Mouse (Mus musculus): ENCODE measurements around the gene Bmp7. TPM values are rescaled to one million over a fixed set of nuclear protein-coding genes. Genes with fewer than 3 reads are reported as not detected.

Bmp7 gene
- polyA plus RNA-seq, 1 experiment from 2014 or later: 14.3 TPM

DNA sequence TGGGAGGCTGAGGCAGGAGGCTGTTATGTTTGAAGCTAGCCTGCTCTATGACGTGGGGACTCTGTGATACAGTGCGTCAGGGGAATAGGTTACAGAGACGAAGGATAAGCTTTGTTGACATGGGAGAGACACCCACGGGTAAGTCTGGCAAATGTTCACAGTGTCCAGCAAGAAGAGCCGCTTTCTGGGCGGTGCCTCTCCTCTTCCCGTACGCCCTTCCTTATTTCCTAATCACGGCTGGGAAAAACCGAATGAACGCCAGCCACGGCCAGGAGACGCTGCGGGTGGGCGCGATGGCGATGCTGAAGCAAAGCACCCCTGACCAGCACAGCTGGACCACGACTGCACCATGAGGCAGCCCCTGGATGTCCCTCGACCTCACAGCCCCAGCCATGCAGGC lies 77.7 kb downstream of the Bmp7 start:
- ATAC-seq (replicated peaks): no peak
- Histone ChIP-seq H3K27ac (no peak overlapping the region), H3K4me2 (no peak overlapping the region), H3K4me1 (peaks cover 10% of the 10 kb centered on the region), H3K36me3 (replicated peaks) (no peaks in the 10 kb centered on the region), H3K27me3 (replicated peaks) (no peaks in the 10 kb centered on the region), H3K9ac (no peak overlapping the region), H3K4me3 (no peak overlapping the region), H3K9me3 (no peaks in the 10 kb centered on the region)
- 81% methylated on average over 19 of the region's 19 CpGs for WGBS

DNA sequence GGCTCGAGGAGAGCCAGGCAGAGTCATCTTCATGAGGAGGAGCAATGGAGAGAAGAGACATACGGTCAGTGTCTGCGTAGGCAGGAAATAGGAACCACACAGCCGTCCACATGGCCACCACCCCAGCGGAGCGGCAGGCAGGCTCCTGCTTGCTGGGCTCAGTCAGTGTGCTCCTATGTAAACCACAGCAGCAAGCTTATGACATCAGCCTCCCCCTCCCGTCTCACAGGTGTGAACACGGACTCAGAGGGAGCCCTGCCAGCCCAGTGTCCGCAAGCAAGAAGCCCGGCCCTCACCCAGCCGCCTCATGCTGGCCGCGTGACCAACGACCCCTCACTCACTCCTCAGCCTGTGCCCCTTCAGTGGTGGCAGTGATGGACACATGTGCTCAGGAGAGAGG lies 78.5 kb downstream of the Bmp7 start:
- H3K27ac ChIP-seq: no peak overlapping the region
- no peak overlapping the region for H3K9ac ChIP-seq
- no peak overlapping the region for H3K4me2 ChIP-seq
- no peaks in the 10 kb centered on the region for H3K36me3 ChIP-seq (replicated peaks)
- ATAC-seq (replicated peaks): no peak
- H3K9me3 ChIP-seq: no peaks in the 10 kb centered on the region
- no peaks in the 10 kb centered on the region for H3K27me3 ChIP-seq (replicated peaks)
- peaks cover 10% of the 10 kb centered on the region for H3K4me1 ChIP-seq
- 81% methylated on average over 14 of the region's 14 CpGs for WGBS
- H3K4me3 ChIP-seq: no peak overlapping the region

DNA sequence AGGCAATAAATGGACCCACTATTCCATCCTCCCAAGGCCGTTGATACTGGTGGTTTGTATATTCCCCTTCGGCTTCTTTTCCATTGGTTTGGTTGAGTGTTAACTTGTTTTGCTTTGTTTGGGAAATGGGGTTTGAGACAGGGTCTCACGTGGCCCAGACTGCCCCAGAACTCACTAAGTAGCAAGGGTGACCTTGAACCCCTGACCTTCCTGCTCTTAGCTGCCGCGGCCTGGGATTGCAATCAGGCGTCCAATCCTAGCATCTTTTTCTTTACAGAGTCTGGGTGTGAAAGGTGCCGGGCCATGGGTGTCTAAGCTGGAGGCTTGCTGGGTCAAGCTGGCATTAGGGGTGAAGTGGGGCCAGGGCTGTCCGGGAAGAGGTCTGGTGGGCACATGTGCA lies 79.5 kb downstream of the Bmp7 start:
- Histone ChIP-seq H3K27ac (no peak overlapping the region), H3K9ac (no peak overlapping the region), H3K4me2 (no peak overlapping the region), H3K4me3 (no peak overlapping the region), H3K9me3 (no peaks in the 10 kb centered on the region), H3K4me1 (peaks cover 10% of the 10 kb centered on the region), H3K36me3 (replicated peaks) (no peaks in the 10 kb centered on the region), H3K27me3 (replicated peaks) (no peaks in the 10 kb centered on the region)
- WGBS: 90% methylated on average over 8 of the region's 8 CpGs
- ATAC-seq (replicated peaks): no peak

DNA sequence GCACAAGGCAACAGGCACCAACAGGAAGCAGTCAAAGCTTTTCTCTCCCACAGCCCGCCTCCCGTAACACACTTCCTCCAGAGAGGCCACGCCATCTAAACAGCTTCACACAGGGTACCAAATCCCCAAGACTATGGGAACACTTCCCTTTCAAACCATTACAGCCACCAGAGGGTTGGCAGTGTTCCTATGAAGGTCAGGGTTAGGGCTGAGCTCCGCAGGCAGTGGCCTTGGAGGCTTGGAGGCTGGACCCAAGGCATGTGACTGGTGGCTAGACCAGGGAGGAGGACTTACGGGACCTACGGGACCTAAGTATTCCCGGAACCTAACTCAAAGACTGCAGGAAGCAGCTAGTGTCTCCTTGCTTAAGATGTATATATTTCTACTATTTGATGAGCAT lies 80.0 kb downstream of the Bmp7 start:
- H3K4me3 ChIP-seq: no peak overlapping the region
- no peak overlapping the region for H3K9ac ChIP-seq

DNA sequence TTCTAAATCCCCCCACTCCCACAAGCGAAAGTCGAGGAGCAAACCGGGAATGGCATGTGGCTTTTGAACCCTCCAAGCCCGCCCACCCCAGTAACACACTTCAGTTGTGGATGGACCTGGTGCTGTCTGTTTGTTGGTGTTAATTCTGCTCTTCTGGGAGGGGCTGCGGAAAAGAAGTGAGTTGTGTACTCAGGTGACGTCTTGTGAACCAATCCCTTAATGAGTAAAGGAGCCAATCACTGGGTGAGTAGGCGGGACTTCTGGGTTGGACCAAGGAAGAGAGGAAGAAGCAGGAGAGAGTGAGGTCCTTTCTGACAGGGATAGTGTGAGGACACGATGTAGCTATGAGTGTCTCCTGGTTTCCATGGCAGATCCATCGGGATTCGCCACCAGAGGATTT lies 83.1 kb downstream of the Bmp7 start:
- no peak overlapping the region for H3K9ac ChIP-seq
- H3K4me2 ChIP-seq: no peak overlapping the region
- H3K27ac ChIP-seq: no peak overlapping the region
- WGBS: 71% methylated on average over 10 of the region's 10 CpGs
- no peak for ATAC-seq (replicated peaks)
- H3K27me3 ChIP-seq (replicated peaks): no peaks in the 10 kb centered on the region
- H3K9me3 ChIP-seq: no peaks in the 10 kb centered on the region
- H3K36me3 ChIP-seq (replicated peaks): no peaks in the 10 kb centered on the region
- no peaks in the 10 kb centered on the region for H3K4me1 ChIP-seq
- no peak overlapping the region for H3K4me3 ChIP-seq

More for the DNA sequence above, 80.0 kb downstream of the Bmp7 start:
- ATAC-seq (replicated peaks): no peak
- H3K4me1 ChIP-seq: peaks cover 10% of the 10 kb centered on the region
- WGBS: 92% methylated on average over 7 of the region's 7 CpGs
- H3K27ac ChIP-seq: no peak overlapping the region
- no peaks in the 10 kb centered on the region for H3K27me3 ChIP-seq (replicated peaks)
- H3K36me3 ChIP-seq (replicated peaks): no peaks in the 10 kb centered on the region
- no peaks in the 10 kb centered on the region for H3K9me3 ChIP-seq
- no peak overlapping the region for H3K4me2 ChIP-seq

DNA sequence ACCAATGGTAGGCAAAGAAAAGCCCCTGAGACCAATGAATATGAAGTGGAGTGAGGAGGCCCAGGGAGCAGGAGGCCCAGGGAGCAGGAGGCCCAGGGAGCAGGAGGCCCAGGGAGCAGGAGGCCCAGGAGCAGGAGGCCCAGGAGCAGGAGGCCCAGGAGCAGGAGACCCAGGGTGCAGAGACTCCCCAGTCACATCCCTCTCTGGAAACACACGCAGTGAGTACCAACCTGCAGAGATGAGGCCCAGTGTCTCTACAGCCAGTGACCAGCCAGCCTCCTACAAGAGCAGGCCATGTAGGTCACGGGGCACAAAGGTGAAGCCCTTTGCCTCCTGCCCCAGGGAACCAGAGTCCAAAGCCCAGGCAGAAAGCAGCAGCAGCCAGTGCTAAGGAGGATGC lies 83.6 kb downstream of the Bmp7 start:
- H3K9me3 ChIP-seq: no peaks in the 10 kb centered on the region
- H3K4me2 ChIP-seq: no peak overlapping the region
- no peak for ATAC-seq (replicated peaks)
- H3K27me3 ChIP-seq (replicated peaks): 0 out of 2 replicates have a peak, but pooled peaks cover under 1% of the 10 kb centered on the region
- H3K4me1 ChIP-seq: no peaks in the 10 kb centered on the region
- no peak overlapping the region for H3K4me3 ChIP-seq
- H3K27ac ChIP-seq: no peak overlapping the region
- no peaks in the 10 kb centered on the region for H3K36me3 ChIP-seq (replicated peaks)
- 59% methylated on average over 2 of the region's 2 CpGs for WGBS
- no peak overlapping the region for H3K9ac ChIP-seq

DNA sequence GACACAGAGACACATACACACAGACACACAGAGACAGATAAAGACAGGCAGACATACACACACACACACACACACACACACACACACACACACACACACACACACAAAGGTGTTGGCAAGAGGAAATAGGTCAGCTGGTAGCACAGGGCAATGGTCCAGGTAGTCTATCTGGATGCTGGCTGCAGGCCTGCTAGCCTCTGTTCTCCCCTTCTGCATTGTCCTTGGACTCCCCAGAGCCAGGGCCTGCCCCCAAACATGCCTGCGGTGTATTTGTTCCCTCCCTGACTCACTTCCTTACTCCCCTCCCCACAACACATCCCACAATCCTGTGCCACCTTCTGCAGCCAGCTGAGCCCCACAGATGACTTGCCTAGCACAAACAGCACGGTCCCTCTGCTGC lies 86.0 kb downstream of the Bmp7 start:
- H3K36me3 ChIP-seq (replicated peaks): no peaks in the 10 kb centered on the region
- H3K27me3 ChIP-seq (replicated peaks): 0 out of 2 replicates have a peak, but pooled peaks cover 2% of the 10 kb centered on the region
- no peak overlapping the region for H3K27ac ChIP-seq
- no peak overlapping the region for H3K4me2 ChIP-seq
- H3K4me1 ChIP-seq: no peaks in the 10 kb centered on the region
- H3K9me3 ChIP-seq: no peaks in the 10 kb centered on the region
- 63% methylated on average over 2 of the region's 2 CpGs for WGBS
- no peak overlapping the region for H3K9ac ChIP-seq
- no peak overlapping the region for H3K4me3 ChIP-seq
- no peak for ATAC-seq (replicated peaks)

DNA sequence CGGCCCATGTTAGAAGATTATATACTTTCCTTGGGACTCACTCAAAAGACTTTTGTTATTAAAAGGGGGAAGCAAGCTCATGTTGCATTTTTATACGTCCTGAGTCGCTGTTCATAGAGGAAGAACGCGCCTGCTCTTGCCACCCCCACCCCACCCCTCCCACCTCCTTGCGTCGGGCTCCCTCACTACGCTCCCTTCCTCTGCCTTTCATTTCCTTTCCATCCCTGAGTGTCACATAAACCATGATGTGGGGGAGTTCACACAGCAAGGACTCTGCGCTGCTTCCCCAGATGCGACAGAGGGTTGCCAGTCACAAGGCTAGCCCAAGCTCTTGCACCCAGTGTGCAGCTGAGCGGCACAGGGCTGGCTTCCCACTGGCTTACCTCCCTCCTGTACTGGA lies 88.3 kb downstream of the Bmp7 start:
- Histone ChIP-seq H3K27ac (no peak overlapping the region), H3K9me3 (no peaks in the 10 kb centered on the region), H3K4me3 (no peak overlapping the region), H3K36me3 (replicated peaks) (no peaks in the 10 kb centered on the region), H3K4me1 (no peaks in the 10 kb centered on the region), H3K9ac (no peak overlapping the region), H3K4me2 (no peak overlapping the region), H3K27me3 (replicated peaks) (0 out of 2 replicates have a peak, but pooled peaks cover 2% of the 10 kb centered on the region)
- ATAC-seq (replicated peaks): no peak
- 78% methylated on average over 11 of the region's 11 CpGs for WGBS

DNA sequence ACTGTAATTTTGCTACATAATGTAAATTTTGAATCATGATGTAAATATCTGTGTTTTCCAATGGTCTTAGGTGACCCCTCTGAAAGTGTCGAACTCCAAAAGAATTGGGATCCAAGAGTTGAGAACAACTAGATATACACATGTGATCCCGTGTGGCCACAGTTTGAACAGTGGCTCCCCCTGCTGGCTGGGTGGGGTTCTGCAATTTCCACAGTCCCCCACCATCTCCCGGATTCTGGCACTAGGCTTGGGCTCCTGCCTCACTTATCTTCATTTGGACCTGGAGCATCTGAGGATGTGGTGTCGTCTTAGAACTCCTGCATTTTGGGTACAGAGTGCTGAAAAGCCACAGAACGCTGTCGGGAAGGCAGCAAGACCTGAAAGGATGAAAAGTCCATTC lies 91.9 kb downstream of the Bmp7 start:
- Histone ChIP-seq H3K4me1 (no peaks in the 10 kb centered on the region), H3K4me3 (no peak overlapping the region), H3K27me3 (replicated peaks) (0 out of 2 replicates have a peak, but pooled peaks cover 2% of the 10 kb centered on the region), H3K36me3 (replicated peaks) (no peaks in the 10 kb centered on the region), H3K9me3 (no peaks in the 10 kb centered on the region), H3K4me2 (no peak overlapping the region), H3K9ac (no peak overlapping the region), H3K27ac (no peak overlapping the region)
- no peak for ATAC-seq (replicated peaks)
- 72% methylated on average over 6 of the region's 6 CpGs for WGBS

DNA sequence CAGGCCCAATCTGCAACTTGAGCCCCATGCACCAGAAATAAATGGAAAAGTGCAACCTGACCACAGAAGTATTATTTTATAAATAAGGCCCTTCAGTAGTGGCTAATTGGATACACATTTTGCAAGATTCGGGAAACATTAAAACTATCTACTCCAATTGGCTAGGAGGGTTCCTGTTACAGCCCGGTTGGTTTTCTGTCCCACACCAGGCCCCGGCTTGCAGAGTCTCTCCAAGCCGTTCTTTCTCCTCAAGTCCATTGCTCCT lies 93.9 kb downstream of the Bmp7 start:
- no peaks in the 10 kb centered on the region for H3K9me3 ChIP-seq
- ATAC-seq (replicated peaks): no peak

DNA sequence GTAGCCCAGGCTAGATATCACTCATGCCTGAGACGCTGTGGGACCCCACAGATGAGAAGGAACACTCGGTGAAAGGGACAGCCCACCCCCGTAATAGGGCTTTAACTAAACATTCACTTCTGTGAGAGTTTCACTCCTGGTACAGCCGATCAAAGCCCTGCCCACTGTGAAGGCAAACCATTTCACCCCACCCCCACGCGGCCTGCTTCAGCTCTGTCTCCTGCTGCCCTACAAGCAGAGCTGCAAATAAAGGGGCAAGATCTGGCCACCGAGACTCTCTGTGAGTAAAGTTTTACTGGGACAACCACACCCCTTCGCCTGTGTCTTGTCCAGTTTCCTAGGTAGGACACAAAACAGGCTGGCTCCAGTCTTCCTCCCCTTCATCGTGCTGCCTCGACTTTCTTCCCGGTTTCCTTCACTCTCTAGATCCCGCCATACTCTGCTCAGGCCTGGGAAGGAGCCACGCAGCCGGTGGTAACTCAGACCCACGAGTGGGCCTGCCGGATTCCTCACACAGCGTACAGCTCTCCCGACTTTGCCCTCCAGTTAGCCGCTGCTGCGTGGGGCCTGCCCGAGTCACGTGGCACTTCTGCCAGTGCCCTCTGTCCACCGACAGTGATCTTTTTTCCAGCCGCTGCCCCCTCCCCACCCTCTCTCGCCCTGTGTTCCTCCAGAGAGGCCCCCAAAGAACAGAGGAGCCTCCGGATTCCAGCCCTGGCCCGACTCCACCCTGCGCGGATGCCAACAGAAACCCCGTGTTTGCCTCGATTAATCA lies 94.4 kb downstream of the Bmp7 start:
- H3K27me3 ChIP-seq (replicated peaks): no peaks in the 10 kb centered on the region
- WGBS: 60% methylated on average over 31 of the region's 31 CpGs
- no peaks in the 10 kb centered on the region for H3K36me3 ChIP-seq (replicated peaks)
- H3K4me3 ChIP-seq: no peak overlapping the region
- no peak for ATAC-seq (replicated peaks)
- H3K4me1 ChIP-seq: no peaks in the 10 kb centered on the region
- H3K9me3 ChIP-seq: no peaks in the 10 kb centered on the region
- H3K27ac ChIP-seq: no peak overlapping the region
- no peak overlapping the region for H3K9ac ChIP-seq
- no peak overlapping the region for H3K4me2 ChIP-seq

More for the DNA sequence above, 93.9 kb downstream of the Bmp7 start:
- 87% methylated on average over 4 of the region's 4 CpGs for WGBS
- Histone ChIP-seq H3K36me3 (replicated peaks) (no peaks in the 10 kb centered on the region), H3K4me3 (no peak overlapping the region), H3K4me2 (no peak overlapping the region), H3K27ac (no peak overlapping the region), H3K4me1 (no peaks in the 10 kb centered on the region), H3K9ac (no peak overlapping the region), H3K27me3 (replicated peaks) (no peaks in the 10 kb centered on the region)

DNA sequence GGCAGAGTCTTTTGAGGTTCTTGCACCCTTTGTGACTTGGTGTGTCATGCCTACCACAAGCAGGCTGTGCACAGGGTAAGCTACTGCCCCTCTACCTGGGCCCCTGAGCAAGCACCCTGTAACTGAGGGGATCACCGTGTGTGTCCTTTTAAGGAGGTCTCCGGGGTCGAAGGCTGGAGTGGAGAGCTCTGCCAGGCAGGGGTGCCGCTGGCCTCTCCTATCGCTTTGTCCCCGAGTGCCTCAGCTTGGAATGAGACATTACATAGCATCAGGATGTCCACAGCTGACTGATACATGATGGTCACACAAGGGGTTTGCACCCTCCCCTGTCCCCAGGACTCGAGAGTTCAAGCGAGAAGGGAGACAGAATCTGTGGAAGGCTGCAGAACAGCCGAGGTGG lies 96.2 kb downstream of the Bmp7 start:
- Histone ChIP-seq H3K4me3 (no peak overlapping the region), H3K9ac (no peak overlapping the region), H3K27me3 (replicated peaks) (no peaks in the 10 kb centered on the region), H3K36me3 (replicated peaks) (no peaks in the 10 kb centered on the region), H3K4me1 (no peaks in the 10 kb centered on the region), H3K4me2 (no peak overlapping the region), H3K9me3 (no peaks in the 10 kb centered on the region), H3K27ac (no peak overlapping the region)
- WGBS: 85% methylated on average over 9 of the region's 9 CpGs
- ATAC-seq (replicated peaks): no peak

DNA sequence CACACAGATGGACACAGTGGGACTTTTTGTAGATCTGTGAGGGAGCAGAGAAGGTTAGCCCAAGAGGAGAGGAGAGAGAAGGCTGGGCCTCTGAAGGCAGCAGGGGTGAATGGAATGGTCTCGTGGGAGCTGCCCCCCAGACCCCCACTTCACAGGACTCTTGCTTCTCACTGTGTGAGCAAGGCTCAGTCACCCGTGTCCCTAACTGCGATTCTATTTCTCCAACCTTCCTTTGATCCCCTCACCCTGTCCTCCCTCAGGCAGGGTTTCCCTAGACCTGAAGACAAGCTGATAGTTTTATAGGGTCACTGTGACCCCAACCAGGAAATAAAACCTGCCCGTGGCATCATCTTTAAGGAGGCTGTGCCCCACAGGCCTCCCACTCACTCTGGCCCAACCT lies 97.8 kb downstream of the Bmp7 start:
- ATAC-seq (replicated peaks): no peak
- Histone ChIP-seq H3K9me3 (no peaks in the 10 kb centered on the region), H3K4me2 (no peak overlapping the region), H3K4me3 (no peak overlapping the region), H3K4me1 (no peaks in the 10 kb centered on the region), H3K36me3 (replicated peaks) (no peaks in the 10 kb centered on the region), H3K9ac (no peak overlapping the region), H3K27me3 (replicated peaks) (no peaks in the 10 kb centered on the region), H3K27ac (no peak overlapping the region)
- WGBS: 72% methylated on average over 4 of the region's 4 CpGs
